8 mouse cellular contexts compared by ENCODE assay signal in the genomic region with DNA sequence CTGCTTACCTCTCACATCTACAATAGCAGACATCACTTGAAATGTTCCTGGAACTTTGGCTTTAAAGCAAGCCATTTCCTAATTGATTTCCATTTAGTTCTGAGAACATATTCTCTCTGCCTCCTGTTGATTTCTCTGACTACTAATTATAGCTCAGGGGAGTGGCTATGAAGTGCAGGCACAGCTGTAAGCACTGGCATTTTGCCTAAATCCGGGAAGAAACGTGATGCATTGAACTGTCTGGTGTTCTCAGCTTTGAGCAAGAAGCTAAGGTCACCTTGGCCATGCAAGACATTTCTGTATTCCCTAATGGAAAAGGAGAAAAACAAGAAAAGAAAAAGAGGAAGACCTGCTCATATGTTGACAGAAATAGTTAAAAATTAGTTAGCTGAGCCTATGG. TPM values are rescaled to one million over a fixed set of nuclear protein-coding genes. Genes with fewer than 3 reads are reported as not detected.
DNase-seq lines count a peak whose midpoint lies in the region; ATAC-seq and TF ChIP-seq lines count a peak whose summit lies in the region.

No protein-coding gene starts in this region.

- no peaks in the 10 kb centered on the region for H3K27me3 ChIP-seq in kidney, postnatal 0 days (ENCODE audit: insufficient read depth, low read length)
- H3K27me3 ChIP-seq in stomach, postnatal 0 days (ENCODE audit: control insufficient read depth, insufficient read depth, low read length), result no peaks in the 10 kb centered on the region

- intact Hi-C loops in gastrocnemius, postnatal 36 days (cut with DNase I), result no loop called here

- H3K4me3 ChIP-seq in kidney, postnatal 0 days (replicated peaks; ENCODE audit: low read depth, low read length), result no peak overlapping the region
- no peak overlapping the region for H3K4me3 ChIP-seq in stomach, postnatal 0 days (ENCODE audit: low read depth, low read length)

- H3K9me3 ChIP-seq in kidney, postnatal 0 days (replicated peaks; ENCODE audit: low read length), result no peaks in the 10 kb centered on the region
- no peaks in the 10 kb centered on the region for H3K9me3 ChIP-seq in stomach, postnatal 0 days (ENCODE audit: control insufficient read depth, low read length)

- DNase-seq in gastrocnemius, adult 18-20 months (ENCODE audit: low spot score), result peak; percentile 74
- DNase-seq in gastrocnemius, postnatal 36 days, result no peak
- DNase-seq in right cerebral cortex, postnatal 10 days (ENCODE audit: low spot score in 2 of 2), result peak; percentile 42 to 70
- no peak for DNase-seq in right cerebral cortex, postnatal 25 days
- DNase-seq in kidney, postnatal 0 days (ENCODE audit: low spot score), result peak; percentile 78
- peak; percentile 34 for DNase-seq in stomach, postnatal 0 days (ENCODE audit: low spot score)
- no peak for DNase-seq in cerebellum, adult 11 months

- 6% methylated on average over 2 of the region's 2 CpGs for WGBS in kidney, postnatal 0 days
- 1% methylated on average over 2 of the region's 2 CpGs for WGBS in stomach, postnatal 0 days

- TF ChIP-seq CTCF in kidney, postnatal 0 days (IDR thresholded peaks at IDR 0.05; ENCODE audit: low read depth), result no peak
- no peak for TF ChIP-seq CTCF in stomach, postnatal 0 days (IDR thresholded peaks at IDR 0.05; ENCODE audit: low read depth)

- no peaks in the 10 kb centered on the region for H3K36me3 ChIP-seq in kidney, postnatal 0 days (ENCODE audit: insufficient read depth, low read length)
- no peaks in the 10 kb centered on the region for H3K36me3 ChIP-seq in stomach, postnatal 0 days (ENCODE audit: control insufficient read depth, insufficient read depth, low read length)

- no peak overlapping the region for H3K9ac ChIP-seq in kidney, postnatal 0 days (ENCODE audit: low read depth, low read length)
- no peak overlapping the region for H3K9ac ChIP-seq in stomach, postnatal 0 days (ENCODE audit: low read length)

- no peak overlapping the region for H3K4me2 ChIP-seq in kidney, postnatal 0 days (ENCODE audit: low read length)
- H3K4me2 ChIP-seq in stomach, postnatal 0 days (replicated peaks; ENCODE audit: low read depth), result no peak overlapping the region

- peaks cover 8% of the 10 kb centered on the region; the same call in 1 of the 2 replicates for H3K4me1 ChIP-seq in kidney, postnatal 0 days (replicated peaks; ENCODE audit: insufficient read depth, low read length)
- H3K4me1 ChIP-seq in stomach, postnatal 0 days (replicated peaks; ENCODE audit: control insufficient read depth, insufficient read depth), result no peaks in the 10 kb centered on the region

- H3K27ac ChIP-seq in kidney, postnatal 0 days, result peak overlapping the region; percentile 32; the same call in 1 of the 2 replicates
- no peak overlapping the region for H3K27ac ChIP-seq in stomach, postnatal 0 days (replicated peaks)

- TF ChIP-seq EP300 in stomach, postnatal 0 days (optimal IDR thresholded peaks at IDR 0.05), result no peak

- ATAC-seq in kidney, postnatal 0 days (replicated peaks; ENCODE audit: low FRiP score, low read depth), result peak; percentile 78; the same call in 1 of the 2 replicates
- peak; percentile 65; the same call in 1 of the 2 replicates for ATAC-seq in stomach, postnatal 0 days (ENCODE audit: low FRiP score, low TSS enrichment)
- ATAC-seq in erythroblast, adult 5-6 weeks (replicated peaks; ENCODE audit: low FRiP score, poor library complexity, severe bottlenecking), result no peak

RNA-seq across cellular contexts. Expression of a gene that starts 33.6 kb away (rescaled TPM):
- 100 to 1,000 TPM; 266 to 284 TPM for total RNA-seq in gastrocnemius, adult 18-20 months (2021)
- total RNA-seq in gastrocnemius, postnatal 36 days (2021), result 100 to 1,000 TPM; 250 to 283 TPM
- 377 and 437 TPM in 2 replicates for polyA plus RNA-seq in kidney, postnatal 0 days (2015; fragmentation: Nextera tagmentation; extraction: Ambion mirVana)
- 175 and 195 TPM in 2 replicates for polyA plus RNA-seq in stomach, postnatal 0 days (2015; fragmentation: Nextera tagmentation; extraction: Ambion mirVana)
- 37.6 and 48.2 TPM in 2 replicates for total RNA-seq in erythroblast, adult 5-6 weeks (2015; ENCODE audit: low replicate concordance)
- 51.9 and 56.2 TPM in 2 replicates for total RNA-seq in erythroblast, adult 5-6 weeks (2017; ENCODE audit: low replicate concordance)

Comparison
In these comparisons a context has a peak if more than half of its experiments do, and no peak if none do; other contexts are left out.
1. DNase-seq: peak in gastrocnemius, adult 18-20 months (single experiment), right cerebral cortex, postnatal 10 days (2 of 2), kidney, postnatal 0 days (single experiment) and stomach, postnatal 0 days (single experiment); none in gastrocnemius, postnatal 36 days (0 of 2), right cerebral cortex, postnatal 25 days (single experiment) and cerebellum, adult 11 months (single experiment).
2. RNA of a gene that starts 33.6 kb away (total RNA-seq): 266 to 284 TPM in gastrocnemius, adult 18-20 months and 250 to 283 TPM in gastrocnemius, postnatal 36 days; 37.6 to 56.2 TPM in erythroblast, adult 5-6 weeks; every median in the first group is over 4 times any median in the second.